Mouse (Mus musculus) 3T3-L1 (cell line): ENCODE measurements at regions not wholly inside any gene's neighbourhood (a gene's known extent, or its start where the extent isn't known, plus 50 kb on each side); places are given as distances from the start of the nearest gene placed in this dataset.

ENCODE experiments used
- DNase-seq: peaks from one replicate; pipeline ENCODE4 v3.0.0-alpha.2; 2015; ENCODE audit warnings: low read depth, low spot score

DNA sequence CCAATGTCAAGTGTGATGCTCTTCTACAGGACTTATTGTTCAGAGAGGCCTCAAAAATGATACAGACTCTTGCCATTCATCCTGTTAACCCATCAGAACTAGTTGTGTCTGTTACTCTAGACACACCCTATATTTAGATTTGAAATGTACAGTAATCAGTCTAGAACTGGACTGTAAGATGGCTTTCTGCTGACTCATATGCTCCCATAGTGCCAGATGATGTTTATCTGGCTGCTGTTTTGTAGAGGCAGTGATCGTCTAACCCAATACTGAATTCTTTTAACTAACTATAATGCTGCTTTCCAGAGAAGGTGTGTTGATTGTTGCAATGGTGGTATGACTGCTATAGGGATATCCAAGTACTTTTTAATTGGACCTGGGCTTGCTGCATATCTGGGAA is 185.9 kb upstream of the Npsr1 start:
- peak; percentile 72 for DNase-seq

DNA sequence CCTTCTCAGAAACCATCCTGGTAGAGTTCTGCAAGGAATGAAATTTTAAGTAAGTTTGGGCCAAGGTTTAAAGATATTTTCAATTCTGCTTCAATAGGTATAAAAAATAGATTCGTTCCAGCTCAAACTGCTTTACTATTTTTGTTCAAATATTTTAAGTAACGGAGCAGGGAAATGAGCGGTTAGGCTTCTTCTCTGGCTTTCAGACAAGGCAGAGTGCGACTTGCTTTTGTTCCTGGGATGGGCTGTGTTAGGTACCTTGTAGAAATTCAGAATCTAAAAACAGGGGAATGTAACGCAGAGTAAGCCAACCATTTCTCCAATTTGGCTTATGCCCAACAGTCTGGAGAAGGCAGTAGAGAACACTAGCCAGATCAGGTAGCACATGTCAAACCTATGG is 180.5 kb upstream of the Npsr1 start:
- no peak for DNase-seq

DNA sequence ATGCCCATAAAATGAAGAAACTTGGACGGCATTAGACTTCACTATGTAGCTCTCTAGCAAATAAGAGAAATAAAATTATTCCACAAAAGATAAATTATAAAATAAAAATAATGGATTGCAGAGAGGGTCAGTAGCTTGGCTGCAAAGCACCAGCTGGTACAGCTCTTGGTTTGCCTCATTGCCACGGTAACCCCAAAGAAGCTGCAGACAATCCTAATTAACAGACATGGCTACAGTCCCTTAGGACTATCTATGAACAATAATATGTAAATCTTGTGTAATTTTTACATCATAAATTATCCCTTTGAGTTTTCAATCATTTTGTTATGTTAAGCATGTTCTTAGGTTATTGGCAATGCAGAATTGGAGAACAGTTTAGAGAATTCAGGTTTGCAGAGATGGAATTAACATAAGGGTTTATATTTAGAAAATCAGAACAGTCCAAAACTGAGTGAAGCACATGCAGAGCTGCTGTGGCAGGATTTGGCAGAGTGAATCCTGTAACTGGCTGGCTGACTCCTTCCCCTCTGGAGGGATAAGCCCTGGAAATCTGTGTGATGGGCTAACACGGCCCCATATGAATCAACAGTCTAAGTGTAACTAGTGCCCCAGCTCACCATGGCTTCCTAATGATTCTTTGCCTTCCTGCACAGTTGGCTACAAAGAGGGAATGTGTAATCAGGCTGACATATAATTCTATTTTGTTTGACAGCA is 178.4 kb upstream of the Npsr1 start:
- DNase-seq = no peak

DNA sequence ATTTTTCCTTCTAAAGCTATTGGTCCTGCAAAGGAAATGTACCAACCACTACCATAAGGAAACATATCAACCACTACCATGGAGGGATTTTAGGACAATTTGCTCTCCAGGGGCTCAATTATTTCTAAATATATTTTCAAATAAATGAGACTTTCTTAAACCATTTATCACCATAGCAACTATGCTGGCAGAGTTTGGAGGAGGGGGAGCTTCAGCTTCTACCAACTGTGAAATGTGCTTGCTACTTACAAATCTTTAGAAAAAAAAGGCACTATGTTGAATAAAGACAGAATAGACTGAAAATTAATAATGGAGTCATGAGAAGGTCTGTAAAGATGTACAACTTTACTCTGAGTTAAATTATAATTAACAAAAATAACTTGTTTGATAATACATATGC is 165.6 kb upstream of the Npsr1 start:
- no peak for DNase-seq

DNA sequence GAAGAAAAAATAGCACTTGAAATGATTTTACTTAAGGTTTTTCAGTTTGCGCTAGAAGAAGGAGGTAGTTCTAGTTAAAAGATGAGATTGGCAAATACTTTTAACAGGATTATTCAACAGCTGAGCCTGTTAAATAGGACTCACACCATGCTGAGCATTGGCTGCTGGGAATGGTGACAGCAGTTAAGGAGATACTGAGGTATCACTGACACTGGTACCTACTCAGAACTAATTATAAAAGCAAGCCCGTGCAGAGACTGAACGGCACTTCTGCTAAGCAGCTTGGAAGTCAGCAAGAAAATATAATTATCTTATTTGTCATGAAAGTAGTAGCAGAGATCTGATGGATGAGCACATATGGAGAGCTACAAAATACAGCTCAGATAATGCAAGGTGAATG is 163.5 kb upstream of the Npsr1 start:
- no peak for DNase-seq

DNA sequence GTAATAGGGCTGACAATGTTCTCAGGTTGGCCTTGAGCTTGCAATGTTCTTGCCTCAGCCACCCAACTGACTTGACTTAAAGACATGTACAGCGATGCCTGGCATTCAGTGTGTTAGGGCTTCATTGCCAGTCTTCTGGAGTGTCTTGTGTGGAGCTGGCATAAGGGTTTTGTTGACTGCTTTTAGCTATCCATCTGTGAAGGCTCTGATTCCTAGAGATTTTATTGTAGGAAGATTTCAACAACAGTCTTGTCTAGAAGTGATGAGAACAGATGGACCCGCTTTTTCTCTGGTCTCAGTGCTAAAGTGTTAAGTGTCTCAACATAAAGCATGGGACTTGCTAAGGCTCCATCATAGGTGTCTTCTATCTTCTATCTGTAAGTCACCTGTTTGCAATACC is 145.3 kb upstream of the Npsr1 start:
- DNase-seq = no peak

DNA sequence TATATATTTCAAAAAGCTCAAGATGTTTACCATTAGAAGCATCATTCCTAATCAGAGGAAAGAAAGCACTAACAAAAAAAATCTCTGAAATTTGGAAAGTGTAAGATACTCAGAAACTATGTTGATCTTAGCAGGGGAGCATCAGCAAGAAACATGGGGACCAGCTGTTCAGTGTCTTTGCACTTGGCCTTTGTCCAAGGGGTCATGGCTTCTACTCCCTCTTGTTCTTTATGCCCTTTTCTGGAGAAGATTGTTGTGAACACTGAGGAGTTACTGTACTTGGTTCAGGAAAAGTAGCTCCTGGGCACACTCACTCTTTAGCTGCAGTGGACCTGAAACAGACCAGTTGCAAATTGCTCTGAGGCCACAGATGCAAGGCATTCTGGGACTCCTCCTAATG is 141.2 kb upstream of the Npsr1 start:
- no peak for DNase-seq

DNA sequence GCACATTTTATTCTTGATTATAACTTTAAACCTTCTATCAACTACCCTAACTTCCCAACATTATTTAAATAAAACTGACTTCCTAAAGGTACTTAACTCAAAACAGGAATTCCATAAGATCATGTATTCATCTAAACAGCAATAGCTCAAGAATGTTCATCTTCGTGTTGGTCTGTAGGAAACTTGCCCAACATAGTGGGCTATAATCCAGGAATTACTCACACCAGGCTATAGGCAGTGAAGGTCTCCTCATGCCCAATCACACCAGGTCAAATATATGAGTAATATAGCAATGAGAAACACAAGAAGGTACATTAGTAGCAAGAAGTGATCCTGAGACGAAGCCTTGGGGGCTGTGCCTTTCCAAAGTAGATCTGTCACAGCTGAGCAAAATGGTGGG is 128.1 kb upstream of the Npsr1 start:
- peak; percentile 53 for DNase-seq

DNA sequence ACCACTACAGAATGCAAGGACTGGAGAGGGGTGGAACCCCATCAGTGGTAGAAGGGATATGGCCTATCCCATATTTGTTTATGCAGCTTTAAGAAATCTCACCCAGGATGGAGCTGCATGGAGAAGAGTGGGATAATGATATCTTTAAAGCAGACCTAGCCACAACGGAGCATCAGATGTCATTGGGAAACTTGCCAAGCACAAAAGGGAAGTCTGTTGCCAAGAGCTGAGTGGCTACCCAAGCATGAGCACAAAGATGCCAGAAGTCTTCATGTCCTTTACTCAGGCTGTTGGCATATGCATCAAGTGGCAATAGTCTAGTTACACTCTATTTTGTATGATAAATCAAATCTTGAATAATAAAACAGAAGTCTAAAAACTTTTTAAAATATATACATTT is 124.6 kb upstream of the Npsr1 start:
- peak; percentile 35 for DNase-seq

DNA sequence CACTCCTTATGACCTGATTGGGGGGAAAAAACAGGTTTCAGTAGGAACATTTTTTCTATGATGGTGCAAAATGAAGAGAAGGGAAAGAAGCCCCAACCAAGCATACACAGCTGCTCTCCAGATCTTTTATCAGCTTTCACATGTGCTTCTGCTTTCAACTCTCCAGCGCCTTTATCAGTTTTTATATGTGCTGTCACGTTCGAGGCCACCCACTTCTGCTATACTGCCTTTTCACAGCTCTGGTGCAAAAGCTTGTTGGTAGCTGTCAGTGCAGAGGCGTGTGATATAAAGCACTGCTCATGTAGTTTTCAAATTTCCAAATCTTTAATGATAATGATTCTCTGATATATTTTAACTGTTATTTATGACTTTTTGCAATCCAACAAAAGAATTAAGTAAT is 120.2 kb upstream of the Npsr1 start:
- no peak for DNase-seq

DNA sequence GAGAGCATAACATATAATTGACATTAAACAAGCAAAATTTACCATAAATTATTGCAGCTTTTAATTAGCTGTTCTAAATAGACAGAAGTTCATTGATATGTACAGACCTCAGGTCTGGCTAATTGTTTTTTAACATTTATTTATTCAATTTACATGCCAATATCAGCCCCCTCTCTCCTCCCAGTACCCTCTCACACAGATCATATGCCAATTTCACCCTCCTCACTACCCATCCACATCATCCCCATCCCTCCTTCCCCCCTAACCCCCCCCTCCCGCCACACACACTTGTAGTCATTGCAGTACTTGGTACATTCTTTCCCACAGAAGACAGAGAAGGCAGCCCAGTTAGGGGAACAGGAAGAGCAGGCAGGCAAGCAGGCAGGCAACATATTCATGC is 91.4 kb upstream of the Npsr1 start:
- no peak for DNase-seq

DNA sequence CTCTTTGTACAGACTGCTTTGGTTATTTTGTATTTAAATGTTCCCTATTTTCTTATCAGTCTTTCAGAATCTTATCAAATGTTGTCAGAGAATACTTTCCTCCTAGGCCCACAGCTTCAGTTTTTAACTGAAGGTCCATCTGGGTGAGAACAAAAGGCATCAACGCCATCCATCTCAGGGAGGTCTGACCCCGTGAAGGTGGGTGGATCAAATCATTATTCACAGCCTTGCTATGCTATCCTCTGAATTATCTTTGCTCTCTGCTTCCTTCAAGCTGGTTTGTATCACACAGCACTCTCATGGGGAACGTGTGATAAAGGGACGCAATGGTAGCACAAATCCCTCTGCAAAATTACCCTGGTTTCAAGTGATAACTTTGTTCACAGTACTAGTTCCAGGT is 59.5 kb upstream of the Npsr1 start:
- no peak for DNase-seq
